Mouse (Mus musculus): ENCODE data around the gene Clip4.
A peak's percentile ranks its signal among the peaks of the same experiment; 100 is the strongest.
"Not testable (repeated sequence)": the region's sequence is repeated elsewhere in the genome, so short reads cannot be mapped to it uniquely, and the experiment has no call there.

Gene Clip4

DNA sequence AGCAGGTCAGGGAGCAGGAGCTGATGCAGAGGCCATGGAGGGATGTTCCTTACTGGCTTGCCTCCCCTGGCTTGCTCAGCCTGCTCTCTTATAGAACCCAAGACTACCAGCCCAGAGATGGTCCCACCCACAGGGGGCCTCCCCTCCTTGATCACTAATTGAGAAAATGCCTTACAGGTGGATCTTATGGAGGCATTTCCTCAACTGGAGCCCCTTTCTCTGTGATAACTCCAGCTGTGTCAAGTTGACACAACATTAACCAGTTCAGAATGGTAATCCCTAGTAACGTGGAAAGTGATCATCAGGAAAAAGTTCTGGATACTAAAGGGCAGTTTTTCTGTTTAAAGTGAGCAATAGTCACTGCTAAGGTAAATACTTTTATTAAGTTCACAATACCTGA lies at the start of gene Clip4:
Clip4 (plus strand) TSS at position 301 of the 400 bp plus-strand sequence.
- not testable (repeated sequence) for DNase-seq

- DNase-seq = no peak
These were observed 47.8 kb upstream of the Clip4 start for GRCm38 (mm10) chr17:71720434-71720833.

GRCm38 (mm10) chr17:71721019-71721418 lies 47.3 kb upstream of the Clip4 start:
- no peak for DNase-seq

GRCm38 (mm10) chr17:71730655-71731054 lies 37.6 kb upstream of the Clip4 start:
- DNase-seq = no peak

- no peak for DNase-seq
These were observed 31.8 kb upstream of the Clip4 start for GRCm38 (mm10) chr17:71736442-71736841.

DNA sequence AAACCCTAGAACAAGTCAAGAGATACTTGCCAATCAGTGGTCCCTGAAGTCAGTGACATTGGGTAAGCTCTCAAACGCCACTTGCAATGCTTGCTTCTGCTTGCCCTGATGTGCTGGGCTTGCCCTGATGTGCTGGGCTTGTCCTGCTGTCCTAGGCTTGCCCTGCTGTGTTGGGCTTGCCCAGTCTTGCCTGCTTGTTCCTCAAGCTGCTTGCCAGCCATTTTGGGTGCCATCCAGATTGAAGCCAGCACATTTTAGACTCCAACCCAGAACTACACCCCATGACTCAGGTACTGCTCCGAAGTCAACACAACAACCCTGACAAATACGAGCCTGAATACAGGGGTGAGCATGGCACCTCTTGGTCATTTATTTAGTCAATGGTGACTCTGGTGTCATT lies 26.1 kb upstream of the Clip4 start:
- no peak for DNase-seq

DNA sequence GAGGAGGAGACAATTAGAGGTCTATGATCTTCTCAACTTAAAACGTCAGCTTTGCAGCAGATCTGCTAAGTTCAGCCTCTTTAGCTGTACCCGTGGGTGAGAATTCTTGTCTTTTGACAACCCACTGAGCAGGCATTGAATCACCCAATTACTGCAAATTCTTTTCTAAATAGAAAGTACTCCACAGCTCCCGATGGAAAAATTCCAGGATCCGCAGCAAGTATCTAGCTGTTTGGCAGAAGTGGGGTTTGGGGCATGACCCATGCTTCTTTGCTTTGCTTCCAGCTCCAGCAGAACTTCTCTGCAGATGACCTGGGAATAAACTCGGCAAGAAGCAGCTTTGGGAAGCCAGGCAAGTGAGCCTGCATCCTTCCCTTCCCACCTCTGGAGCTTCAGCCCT lies 25.3 kb upstream of the Clip4 start:
- peak in 1 of 2 experiments; percentile 19 for DNase-seq

DNA sequence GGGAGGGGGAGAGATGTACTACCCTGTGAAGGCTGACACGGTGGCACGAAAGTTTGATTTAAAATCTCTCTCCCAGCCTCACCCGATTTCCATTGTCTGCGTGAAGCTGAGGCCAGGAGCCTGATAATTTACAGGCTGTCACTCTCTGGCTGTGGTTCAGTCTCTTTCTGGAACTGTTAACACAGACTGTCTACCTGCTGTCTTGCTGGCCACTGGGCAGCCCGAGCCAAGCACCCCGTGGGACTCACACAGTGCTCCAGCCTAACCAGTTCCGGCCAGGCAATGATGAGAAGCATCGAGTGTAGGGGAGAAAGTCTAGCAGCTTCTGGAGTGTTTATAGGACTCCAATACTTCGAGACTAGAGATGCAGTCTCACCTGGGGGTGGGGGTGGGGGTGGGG lies 22.2 kb upstream of the Clip4 start:
- no peak for DNase-seq

DNA sequence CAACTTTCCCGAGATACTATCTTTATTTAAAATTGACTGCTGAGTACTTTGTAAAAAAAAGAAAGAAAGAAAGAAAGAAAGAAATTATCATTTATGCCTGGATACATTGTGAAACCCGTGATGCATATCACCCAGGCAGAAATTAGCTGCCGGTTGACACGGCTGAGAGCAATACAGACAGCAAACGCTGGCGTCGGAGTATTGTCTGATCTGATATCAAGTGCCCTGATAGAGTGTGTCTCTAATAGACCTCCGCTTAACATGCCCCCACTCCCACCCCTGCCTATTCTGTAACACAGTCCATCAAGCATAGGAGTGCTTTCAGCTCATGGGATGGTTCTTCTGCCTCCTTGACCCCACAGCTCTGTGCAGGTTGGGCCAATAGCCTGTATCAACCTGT lies 20.7 kb upstream of the Clip4 start:
- DNase-seq = no peak

DNA sequence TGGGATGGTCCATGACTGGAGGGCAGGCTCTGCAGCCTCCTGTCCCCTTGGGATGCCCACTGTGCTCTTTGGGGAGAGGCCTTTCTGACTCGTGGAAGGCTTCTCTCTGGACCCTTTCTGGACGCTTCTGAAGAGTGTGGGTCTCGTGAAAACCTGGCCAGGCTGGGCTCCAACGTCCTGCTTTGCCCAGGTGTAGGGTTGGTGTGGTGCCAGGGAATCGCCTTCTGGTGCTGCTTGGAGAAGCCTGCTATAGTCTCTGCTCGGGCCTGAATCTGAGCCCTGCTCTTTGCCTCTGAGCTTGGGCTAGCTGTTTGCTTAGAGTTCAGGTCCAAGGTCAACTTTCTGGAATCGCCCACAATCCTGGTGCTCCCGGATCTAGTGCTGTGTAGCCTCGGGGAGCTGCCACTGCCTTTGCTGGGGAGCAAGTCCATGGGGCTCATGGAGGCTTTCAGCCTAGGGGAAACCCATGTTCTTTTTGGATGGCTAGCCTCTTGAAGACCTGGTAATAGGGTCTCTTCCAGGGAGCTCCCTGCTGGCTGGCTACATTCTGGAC lies 18.6 kb upstream of the Clip4 start:
- no peak for DNase-seq

GRCm38 (mm10) chr17:71752831-71753230 lies 15.4 kb upstream of the Clip4 start, which contains the start of gene Pcare:
Gene Pcare, minus strand, starts transcription at chr17:71752894.
- no peak for DNase-seq

- DNase-seq = no peak
These were observed 7.7 kb upstream of the Clip4 start for GRCm38 (mm10) chr17:71760536-71760935.

- DNase-seq = no peak
These were observed 1.3 kb downstream of the Clip4 start for GRCm38 (mm10) chr17:71769564-71769963.

DNA sequence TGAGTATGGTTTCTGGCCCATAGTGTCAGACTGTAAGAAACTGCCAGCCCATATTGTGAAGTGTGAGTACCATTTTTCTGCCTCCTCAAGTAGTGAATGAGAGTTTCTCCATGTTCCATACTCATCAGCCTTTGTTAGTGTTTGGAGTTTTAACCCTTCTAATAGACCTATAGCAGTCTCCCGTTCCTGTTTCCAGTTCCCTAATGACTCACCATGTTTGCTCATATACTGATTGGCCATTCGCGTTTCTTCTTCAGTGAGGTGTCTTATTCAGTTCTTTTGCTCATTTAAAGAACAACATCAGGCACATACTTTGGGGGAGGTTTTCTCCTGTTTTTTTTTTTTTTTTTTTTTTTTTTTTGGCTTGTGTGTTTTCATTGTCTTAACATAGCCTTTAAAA lies 2.4 kb downstream of the Clip4 start:
- no peak for DNase-seq

DNA sequence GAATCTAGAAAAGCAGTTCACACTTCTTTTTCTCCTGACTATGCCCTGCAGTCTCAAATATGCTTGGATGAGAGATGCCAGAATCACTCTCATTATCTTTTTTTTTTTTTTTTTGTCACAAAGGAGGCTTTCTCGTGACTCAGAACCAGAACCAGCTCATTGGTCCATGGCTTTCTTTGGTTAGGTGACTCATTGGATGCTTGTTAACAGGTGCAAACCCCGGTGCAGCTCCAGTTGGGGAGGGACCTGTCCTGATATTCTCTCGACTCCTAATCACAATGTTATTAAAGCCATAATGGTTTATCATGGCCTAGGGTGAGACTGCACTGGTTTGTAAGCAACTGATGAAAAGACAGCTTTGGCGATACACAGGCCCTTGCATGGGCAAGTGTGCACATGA lies 5.9 kb downstream of the Clip4 start:
- no peak for DNase-seq

GRCm38 (mm10) chr17:71775279-71775678 lies 7.0 kb downstream of the Clip4 start:
- no peak for DNase-seq

DNA sequence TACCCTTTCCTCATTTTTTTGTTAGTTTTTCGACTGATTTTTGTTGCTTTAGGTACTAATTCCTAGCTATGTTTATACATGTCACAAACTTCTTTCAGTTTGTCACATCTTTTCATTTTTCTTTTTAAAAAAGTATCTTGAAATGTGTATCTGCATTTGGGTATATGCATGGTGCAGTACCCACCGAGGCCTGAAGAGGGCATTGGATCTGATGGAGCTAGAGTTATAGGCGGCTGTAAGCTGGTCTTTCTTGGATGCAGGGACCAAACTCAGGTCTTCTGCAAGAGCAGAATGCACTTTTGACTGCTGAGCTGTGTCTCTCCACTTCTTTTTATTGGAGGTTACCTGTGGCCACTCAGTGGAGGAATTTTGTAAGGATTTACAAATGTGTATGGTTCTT lies 10.4 kb downstream of the Clip4 start:
- DNase-seq = no peak

GRCm38 (mm10) chr17:71780490-71780889 lies 12.2 kb downstream of the Clip4 start:
- DNase-seq = no peak

DNA sequence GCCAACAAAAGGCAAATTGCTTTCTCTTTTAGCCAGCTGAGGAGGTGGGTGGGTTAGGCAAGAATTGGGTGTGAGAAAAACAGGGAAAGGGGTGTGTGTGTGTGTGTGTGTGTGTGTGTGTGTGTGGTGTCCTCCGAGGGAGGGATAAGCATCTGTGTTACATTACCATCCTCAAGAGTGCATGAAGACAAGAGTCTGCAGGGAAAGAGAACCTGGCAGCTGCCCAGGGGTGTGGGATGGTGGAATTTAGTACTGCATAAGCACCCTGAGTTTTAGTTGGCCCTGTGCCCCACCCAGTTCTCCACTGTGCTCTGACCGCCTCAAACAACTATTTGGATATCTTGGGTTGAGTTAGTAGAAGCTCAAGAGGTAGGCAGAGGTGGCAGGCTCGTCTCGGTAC lies 12.7 kb downstream of the Clip4 start:
- DNase-seq = peak in 1 of 2 experiments; percentile 10

- no peak for DNase-seq
These were observed 14.0 kb downstream of the Clip4 start for GRCm38 (mm10) chr17:71782242-71782698.

GRCm38 (mm10) chr17:71782699-71783365 lies 14.6 kb downstream of the Clip4 start:
- DNase-seq = peak in 1 of 2 experiments; percentile 40

DNA sequence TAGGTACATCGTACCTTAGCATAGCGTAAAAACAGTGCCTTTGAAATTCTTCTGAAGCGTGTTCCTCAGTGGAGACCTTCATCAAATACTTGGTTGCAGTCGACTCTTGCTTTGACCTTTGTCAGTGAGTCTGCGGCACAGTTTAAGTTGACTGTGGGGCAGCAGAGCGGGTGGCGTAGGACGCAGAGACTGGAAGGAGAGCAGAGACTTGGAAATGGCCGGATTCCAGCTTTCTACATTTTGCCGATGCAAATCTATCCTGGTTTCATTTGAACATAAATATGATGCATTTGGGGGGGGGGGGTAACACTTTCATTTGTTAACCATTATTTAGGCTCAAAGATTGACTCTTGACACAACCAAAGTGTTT lies 15.1 kb downstream of the Clip4 start:
- no peak for DNase-seq

GRCm38 (mm10) chr17:71786456-71786855 lies 18.2 kb downstream of the Clip4 start:
- DNase-seq = no peak

DNA sequence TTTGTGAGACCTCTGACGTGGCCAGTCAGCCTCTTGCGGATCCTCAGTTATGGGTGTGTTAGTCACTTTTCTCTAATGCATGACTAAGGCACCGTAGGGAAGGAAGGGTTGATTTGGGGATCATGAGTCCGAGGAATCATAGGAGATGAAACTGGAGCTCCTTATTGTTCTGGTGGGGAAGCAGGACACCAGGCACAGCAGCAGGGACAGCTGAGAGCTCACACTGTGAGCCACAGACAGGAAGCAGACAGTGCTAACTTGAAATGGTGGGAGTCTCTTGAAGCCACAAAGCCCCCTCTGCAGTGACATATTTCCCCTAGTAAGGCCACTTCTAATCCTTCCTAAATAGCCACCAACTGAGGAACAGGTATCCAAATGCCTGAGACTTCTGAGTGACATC lies 22.8 kb downstream of the Clip4 start:
- no peak for DNase-seq

- DNase-seq = no peak
These were observed 23.3 kb downstream of the Clip4 start for GRCm38 (mm10) chr17:71791622-71792021.
